Mouse (Mus musculus) myocyte (in vitro differentiated cells): Measurements from ENCODE around the gene Cenpo.

Experiments
- E2F4 ChIP-seq: IDR thresholded peaks from one replicate; pipeline ENCODE4 v1.6.1; 2011; ENCODE audit warnings: mild to moderate bottlenecking, control low read depth, moderate library complexity; ENCODE audit not compliant: insufficient read depth
- MYOD1 ChIP-seq, 3 experiments: IDR thresholded peaks; one replicate each; pipeline ENCODE4 v1.6.1; 2011; ENCODE audit warnings: control low read depth in 2 of 3, low read depth in 2 of 3, mild to moderate bottlenecking in 2 of 3, moderate library complexity in 1 of 3; ENCODE audit not compliant: insufficient read length in 2 of 3, control insufficient read depth in 1 of 3
- POLR2A ChIP-seq: IDR thresholded peaks from one replicate; pipeline ENCODE4 v1.6.1; 2011; ENCODE audit warnings: low read depth, mild to moderate bottlenecking, control low read depth, moderate library complexity; ENCODE audit not compliant: insufficient read length
- SRF ChIP-seq: IDR thresholded peaks from one replicate; pipeline ENCODE4 v1.6.1; 2011; ENCODE audit warnings: low read depth; ENCODE audit not compliant: control insufficient read depth, insufficient read length
- USF1 ChIP-seq: IDR thresholded peaks from one replicate; pipeline ENCODE4 v1.6.1; 2011; ENCODE audit warnings: low read depth, mild to moderate bottlenecking, control low read depth, moderate library complexity

DNA sequence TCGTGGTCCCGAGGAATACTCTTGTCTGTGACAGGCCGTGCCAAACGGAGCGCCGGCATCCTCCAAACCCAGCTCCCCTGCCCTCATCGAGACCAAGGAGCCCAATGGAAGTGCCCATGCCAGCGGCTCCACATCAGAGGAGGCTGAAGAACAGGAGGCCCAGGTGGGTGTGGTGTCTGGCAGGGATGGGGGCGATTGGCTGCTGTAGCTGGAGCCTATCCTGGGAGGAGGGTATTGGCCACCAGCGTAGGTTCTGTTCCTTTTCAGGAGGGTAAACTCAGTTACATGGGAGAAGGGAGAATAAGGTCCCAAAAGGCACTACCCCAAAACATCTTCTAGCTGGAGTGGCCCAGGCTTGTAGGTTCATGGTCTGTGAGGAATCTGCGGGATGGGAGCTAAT, 34.8 kb downstream of the Cenpo start:
- TF ChIP-seq MYOD1 (IDR thresholded peaks at IDR 0.05; ENCODE audit: control insufficient read depth in 1 of 3, insufficient read length in 2 of 3, low read depth in 2 of 3) (no peak), POLR2A (no peak), E2F4 (no peak), SRF (no peak), USF1 (no peak)
